Mouse (Mus musculus) left cerebral cortex, postnatal 10 days (tissue): ENCODE results near the gene Cnrip1. TPM values are rescaled to one million over a fixed set of nuclear protein-coding genes. Genes with fewer than 3 reads are reported as not detected.
"Not testable (repeated sequence)": the region's sequence is repeated elsewhere in the genome, so short reads cannot be mapped to it uniquely, and the experiment has no call there.

Experiments used
- DNase-seq, 2 experiments: peaks; one replicate each; pipeline ENCODE4 v3.0.0; 2021 to 2022; ENCODE audit warnings: low spot score in 2 of 2, mixed read lengths in 1 of 2; ENCODE audit errors: extremely low spot score in 1 of 2
- intact Hi-C: fragments of 180-260 bp; cut with DNase I; formaldehyde crosslinking; loops from one replicate; pipeline ENCODE4 v1.15.1; 2025
- total RNA-seq, 2 experiments: library from RNA; stranded (reverse); gene quantifications; 2 replicates each; pipeline ENCODE4 v1.2.3; 2021

Gene Cnrip1
- total RNA-seq, result 100 to 1,000 TPM; 192 to 198 TPM

DNA sequence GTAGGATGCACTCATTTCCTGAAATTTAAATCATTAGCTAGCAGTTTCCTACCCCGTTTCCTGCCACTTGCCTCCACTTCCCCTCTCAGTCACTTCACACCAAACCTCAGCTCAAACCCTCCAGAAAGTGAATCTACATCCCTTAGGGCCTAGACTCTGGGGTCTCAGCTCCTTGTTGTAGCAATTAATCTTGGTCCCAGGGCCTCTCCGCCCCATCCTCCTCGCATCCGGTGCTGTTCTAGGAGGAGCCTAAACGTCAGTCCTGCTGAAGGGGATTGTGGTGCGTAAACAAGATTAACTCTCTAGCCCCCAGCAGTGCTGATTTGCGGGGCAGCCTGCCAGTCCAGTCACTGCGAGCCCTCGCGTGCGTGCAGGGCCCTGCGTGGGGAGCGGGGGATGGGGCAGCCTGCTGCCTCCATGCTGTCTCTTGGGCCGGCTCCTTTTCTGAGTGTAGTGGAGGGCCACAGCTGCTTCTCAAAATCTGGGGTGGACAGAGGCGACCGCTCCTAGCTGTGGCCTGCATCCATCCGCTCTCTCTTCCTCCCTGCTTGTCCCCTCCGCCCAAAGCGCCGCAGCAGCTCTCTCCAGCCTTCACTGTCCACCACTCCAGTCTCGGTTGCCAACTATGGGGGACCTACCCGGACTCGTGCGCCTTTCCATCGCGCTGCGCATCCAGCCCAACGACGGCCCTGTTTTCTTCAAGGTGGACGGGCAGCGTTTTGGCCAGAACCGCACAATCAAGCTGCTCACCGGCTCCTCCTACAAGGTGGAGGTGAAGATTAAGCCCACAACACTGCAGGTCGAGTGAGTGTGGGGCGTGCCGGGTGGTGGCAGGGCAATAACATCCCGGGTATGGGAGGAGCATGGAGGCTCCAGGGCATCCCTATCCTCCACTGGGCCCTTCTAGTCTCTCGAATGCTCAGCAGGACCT lies at the start of gene Cnrip1, which contains the start of gene Plek:
Gene Cnrip1, plus strand, starts transcription at position 42 of the 931 bp plus-strand sequence.
Gene Plek, minus strand, starts transcription at position 837 of the 931 bp plus-strand sequence.
- intact Hi-C loops, result loop anchor here (5.0 kb wide), 1 partner anchor 80 kb away; no protein-coding TSS in a partner anchor
- DNase-seq, result peak; percentile 89 to 93

DNA sequence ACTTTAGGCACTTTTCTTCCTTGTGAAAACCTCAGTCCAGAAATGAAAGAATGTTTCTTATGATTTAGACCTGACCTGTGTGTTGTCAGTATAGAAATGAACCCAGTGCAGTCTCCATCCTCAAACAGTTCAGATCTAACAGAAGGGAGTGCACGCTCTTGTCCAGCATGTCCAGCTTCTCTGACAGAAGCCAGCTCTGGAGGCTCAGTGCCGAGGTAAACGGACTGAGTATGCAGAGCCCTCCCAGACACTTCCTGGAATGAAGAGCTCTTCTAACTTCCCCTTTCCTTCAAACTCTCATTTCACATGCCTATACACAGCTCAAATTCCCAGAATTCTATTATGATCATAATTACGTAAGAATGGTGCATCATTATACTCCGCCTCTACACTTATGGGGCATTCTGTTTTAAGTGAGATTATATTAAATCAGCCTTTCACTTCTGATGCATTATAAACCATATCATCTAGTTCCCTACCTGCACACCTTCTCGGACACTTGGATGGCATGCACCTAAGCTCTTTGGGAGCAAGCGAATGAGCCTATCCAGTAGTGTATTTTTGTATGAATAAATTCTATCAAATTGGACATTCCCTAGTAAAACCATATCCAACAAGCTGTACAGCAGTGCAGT lies 48.5 kb upstream of the Cnrip1 start:
- intact Hi-C loops, result no loop called here
- no peak for DNase-seq

DNA sequence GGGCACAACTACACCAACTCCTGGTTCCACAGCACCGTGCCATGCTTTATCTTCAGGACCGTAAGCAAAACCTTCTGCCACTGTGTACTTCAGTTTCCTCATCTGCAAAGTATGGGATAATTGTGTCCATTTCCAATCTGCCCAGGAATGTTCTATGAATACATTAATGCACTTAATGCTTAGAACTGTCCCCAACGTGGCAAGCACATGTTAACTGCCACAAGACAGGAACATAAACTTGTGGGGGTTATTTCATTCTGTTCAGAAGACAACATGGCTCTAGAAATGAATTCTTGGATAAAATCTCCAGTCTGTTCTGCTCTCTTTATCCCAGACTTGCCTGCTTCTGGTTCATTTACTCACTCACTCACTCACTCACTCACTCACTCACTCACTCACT lies 47.6 kb upstream of the Cnrip1 start:
- no peak for DNase-seq
- intact Hi-C loops, result no loop called here

DNA sequence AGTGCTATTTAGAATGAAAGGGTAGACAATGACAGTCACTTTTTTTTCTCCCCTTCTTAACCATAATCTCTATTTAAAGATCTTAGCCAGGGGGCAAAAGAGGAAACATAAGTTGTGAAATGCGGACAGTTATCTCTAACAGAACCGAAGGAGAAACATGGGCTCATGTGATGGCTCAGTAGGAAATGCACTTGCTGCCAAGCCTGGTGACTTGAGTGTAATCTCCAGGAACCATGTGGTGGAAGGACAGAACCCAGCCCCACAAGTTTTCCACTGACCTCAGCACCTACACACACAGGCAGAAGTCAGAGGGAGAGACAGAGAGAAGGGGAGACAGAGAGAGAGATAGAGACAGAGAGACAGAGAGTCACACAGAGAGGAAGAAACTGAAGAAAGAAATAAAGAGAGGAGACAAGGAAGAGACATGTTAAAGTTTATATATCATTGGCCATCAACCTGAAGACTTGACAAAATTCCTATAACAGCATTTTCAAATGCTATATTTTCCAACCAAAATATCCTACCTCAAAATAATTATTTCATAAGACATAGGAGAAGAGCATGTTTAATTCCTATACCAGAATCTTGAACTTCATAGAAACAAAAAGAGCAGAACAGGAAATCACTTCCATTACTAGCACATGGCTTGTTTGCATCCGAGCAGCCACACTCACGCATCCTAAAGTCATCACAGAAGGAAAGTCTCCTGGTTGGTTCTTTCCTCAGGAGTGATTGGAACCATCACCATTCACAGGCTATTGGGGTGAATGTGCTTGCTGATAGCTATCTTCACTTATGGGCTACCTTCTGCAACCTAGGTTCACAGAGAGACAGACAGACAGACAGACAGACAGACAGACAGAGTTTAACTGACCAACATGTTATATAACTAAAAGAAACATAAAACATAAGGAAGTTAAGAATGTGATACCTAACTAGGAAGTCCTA lies 46.2 kb upstream of the Cnrip1 start:
- DNase-seq, result peak in 1 of 2 experiments; percentile 10
- intact Hi-C loops, result no loop called here

DNA sequence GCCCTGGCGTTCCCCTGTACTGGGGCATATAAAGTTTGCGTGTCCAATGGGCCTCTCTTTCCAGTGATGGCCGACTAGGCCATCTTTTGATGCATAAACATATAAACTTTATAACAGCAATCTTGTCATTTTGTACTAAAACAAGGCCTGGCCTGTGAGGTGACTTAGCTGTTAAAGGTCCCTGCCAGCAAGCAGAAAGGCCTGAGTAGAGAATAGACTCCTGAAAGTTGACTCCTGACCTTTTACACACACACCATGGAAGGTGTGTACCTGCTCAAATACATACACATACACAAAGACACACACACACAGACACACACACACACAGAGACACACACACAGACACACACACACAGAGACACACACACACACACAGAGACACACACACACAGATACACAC lies 44.9 kb upstream of the Cnrip1 start:
- intact Hi-C loops, DNase-seq: not testable (repeated sequence)

DNA sequence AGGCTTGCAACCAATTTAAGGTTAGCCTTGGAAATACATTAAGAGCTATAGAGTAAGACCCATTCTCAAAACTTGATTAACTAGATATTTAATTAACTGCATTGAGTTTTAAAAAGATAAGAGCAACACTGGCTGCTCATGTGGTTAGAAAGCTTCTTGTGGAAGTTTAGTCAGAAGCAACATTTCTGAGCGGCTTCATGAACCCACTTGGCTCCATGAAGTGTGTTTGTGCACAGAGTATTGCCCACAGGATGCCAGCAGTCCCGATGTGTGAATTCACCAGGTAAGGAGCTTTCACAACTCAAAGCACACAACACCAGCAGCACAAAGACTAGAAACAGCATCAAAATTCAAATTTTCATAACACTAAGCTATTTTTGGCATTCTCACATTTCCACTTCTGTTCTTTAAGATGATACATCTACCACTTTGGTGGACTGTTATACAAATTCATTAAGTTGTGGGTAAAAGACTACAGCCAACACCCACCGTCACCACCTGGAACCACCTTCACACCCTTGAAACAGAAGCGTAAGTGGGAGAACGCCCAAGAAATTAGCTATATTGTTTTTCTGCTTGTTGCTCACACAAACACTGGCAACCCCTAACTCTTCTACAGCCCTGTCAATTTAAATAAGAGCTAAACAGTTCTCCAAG lies 43.7 kb upstream of the Cnrip1 start:
- intact Hi-C loops, result no loop called here
- no peak for DNase-seq

DNA sequence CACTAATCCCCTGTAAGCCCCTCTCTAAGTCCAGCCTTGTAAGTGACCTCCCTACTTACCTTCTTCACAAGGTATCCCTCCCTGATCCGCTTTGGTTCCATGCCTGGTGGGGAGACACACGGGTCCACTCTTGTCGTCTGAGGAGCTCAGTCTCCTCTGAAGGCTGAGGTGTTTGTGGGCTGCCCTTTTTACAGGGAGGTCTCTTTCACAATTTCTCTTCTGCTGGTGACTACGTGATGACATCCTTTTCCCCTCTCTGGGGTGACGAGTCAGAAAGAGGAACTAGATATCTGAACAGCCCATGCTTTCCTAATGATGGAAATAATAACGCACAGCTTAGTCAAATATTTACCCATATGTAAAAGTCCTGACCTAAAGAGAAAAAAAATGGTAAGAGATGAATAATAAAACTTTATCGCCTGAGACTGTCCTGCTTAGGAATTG lies 42.9 kb upstream of the Cnrip1 start:
- DNase-seq, result no peak
- intact Hi-C loops, result no loop called here

DNA sequence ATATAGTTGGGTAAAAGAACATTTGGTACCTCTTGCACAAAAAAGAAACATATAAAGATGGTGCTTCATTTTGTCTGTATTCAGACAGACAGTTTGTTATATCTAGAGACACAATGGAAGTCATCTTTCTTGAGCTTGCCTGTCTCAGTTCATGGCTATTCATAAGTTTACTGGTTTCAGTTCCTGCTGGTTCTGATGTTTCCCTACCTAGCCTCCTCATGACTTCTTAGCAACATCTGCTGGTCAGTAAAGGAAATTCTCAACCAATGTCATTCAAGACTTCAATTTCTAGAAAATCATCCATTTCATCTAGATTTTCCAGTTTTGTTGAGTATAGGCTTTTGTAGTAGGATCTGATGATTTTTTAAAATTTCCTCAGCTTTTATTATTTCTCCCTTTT lies 38.4 kb upstream of the Cnrip1 start:
- DNase-seq, result no peak
- intact Hi-C loops, result no loop called here

DNA sequence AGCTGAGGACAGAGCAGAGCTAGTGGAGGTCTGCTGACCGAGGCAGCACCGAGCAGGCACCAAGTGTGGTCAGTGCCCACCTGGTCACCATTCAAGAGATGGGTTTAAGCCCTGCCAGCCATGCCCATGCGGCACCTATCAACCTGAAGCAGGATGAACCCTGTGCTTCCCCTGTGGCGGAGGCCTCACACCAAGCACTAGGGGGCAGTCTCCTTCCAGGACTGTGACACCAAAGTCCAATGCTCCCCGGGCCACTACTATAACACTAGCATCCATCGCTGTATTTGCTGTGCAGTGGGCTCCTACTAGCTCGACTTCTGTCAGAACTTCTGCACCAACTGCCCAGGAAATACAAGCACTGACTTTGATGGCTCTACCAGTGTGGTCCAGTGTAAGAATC lies 32.1 kb upstream of the Cnrip1 start:
- no peak for DNase-seq
- intact Hi-C loops, result no loop called here

DNA sequence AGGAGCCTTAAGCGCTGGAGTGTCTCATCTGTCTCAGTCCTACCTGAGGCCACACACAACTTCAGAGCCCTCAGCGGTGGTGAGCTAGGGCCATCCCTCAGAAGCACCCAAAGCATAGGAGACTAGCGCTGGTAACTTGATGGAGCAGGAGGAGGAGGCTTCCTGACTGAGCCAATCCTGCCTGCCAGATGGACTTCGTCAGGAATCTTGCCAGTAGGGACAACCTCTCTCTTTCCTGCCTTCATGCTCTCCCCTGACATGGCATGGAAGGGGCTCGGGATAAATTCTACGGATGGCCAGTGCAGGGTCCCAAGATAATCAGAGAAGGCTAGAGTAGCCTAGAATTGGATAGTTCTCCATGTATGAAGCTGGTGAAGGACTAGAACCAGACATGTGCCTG lies 28.2 kb upstream of the Cnrip1 start:
- intact Hi-C loops, result no loop called here
- DNase-seq, result no peak

DNA sequence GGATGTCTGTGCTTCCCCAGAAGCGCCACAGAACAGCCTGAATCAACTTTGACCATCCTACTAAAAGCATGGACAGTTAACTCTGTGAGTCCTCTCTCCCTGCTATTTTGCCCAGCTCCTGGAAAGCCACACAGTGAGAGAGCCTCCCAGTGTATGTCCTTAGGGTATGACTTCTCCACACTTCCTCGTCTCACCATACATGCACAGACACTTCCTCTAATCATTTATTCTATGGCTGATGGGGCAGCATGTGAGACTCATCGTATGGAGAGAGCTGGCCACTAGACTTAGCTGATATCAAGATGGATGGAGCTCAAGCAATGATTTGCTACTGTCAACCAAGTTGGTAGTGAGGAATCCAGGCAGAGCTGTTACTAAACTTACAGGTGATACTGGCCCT lies 27.4 kb upstream of the Cnrip1 start:
- intact Hi-C loops, result no loop called here
- DNase-seq, result no peak

DNA sequence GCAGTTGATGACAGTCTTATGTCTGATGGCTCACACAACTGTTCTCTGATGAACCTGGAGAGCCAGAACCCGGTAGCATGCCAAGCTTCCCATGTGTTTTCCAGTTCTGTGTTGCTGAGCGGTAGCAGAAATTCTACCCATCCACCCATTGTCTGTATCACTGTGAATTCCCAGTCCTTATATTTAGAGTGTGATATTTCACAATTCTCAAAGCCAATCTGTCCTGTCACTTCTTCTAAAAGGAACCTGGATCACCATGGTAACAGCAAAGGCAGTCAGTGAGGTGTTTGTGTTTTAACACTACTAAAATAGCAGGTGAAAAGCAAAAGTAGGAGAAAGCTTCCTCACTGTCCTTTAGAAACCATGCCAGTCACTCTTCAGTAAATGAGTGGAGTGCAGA lies 5.6 kb upstream of the Cnrip1 start:
- intact Hi-C loops, result no loop called here
- DNase-seq, result peak in 1 of 2 experiments; percentile 57

DNA sequence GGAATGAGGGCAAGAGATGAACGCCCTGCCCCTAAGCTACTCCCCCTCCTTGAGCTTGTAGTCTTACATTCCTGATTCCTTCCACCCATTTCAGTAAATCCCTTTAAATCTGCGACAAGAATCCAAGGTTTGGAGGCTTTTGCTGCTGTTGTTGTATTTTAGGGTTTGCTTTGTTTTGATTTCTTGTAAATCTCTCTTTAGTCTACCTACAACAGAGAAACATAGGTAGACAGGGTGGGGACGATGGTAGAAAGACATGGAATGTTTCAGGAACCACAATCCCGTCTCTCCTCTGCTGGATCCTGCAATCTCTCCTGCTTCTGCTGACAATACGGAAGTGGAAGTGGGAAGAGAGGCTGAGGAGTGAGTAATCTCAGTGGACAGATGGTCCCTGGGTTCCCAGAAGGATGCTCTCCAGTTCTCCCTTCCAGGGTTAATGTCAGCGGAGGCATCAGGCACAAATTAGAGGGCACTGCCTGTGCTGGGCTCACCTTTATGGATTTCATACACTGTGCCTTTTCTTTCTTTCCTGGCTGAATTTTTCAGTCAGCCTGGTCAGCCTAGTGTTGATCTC lies 1.2 kb downstream of the Cnrip1 start:
- intact Hi-C loops, result loop anchor here (5.0 kb wide), 1 partner anchor 80 kb away; no protein-coding TSS in a partner anchor
- DNase-seq, result no peak

DNA sequence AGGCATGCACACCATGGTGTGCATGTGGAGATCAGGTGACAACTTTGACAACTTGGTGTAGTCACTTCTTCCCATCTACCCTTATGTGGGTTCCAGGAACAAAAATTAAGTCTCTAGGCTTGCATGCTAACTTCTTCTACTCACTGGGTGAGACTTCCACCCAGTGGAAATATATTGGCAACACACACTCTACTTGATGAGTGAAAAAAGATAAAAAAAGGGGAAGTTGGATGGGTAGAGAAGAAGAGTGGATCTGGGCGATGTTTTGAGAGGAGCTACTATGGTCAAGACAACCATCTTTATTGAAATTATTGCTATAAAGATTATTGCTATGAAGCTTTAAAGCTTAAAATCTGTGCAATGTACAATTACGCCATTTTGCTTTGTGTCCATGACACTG lies 18.0 kb downstream of the Cnrip1 start:
- DNase-seq, intact Hi-C loops: not testable (repeated sequence)

DNA sequence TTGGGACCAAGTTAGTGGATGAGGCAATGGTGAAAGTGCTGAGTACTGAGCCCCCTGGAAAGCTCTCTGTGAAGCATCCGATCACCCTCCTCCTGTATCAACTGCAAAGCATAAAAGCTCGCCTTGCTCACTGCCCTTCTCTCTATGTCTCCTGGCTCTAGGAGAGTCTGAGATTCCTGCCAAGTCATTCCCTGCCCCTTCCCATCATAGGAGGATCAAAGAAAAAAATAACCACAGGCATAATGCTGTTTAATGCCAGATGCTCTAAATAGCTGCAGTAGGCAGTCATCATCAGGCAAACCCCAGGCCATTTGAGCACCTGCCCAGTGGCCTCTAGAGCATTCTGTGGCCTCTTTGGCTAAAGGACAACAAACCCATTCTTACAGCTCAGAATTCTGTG lies 24.3 kb downstream of the Cnrip1 start:
- intact Hi-C loops, result no loop called here
- no peak for DNase-seq

DNA sequence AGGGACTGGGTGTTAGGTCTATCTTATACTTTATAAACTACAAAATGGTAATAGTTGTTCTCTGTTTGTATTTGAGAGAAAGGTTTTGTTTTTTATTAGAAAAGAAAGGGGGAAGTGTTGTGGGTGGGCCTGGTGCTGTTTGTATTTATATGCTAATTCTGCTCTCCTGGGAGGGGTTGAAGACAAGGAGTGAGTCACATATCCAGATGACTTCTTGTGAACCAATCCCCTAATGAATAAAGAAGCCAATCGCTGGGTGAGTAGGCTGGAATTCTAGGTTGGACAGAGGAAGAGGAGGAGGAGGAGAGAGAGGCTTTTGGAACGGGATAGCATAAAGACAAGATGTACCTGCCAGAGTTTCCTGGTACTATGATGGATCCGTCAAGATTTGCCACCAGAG lies 30.7 kb downstream of the Cnrip1 start:
- intact Hi-C loops, result loop anchor here (5.0 kb wide), 1 partner anchor 115 kb away; no protein-coding TSS in a partner anchor

DNA sequence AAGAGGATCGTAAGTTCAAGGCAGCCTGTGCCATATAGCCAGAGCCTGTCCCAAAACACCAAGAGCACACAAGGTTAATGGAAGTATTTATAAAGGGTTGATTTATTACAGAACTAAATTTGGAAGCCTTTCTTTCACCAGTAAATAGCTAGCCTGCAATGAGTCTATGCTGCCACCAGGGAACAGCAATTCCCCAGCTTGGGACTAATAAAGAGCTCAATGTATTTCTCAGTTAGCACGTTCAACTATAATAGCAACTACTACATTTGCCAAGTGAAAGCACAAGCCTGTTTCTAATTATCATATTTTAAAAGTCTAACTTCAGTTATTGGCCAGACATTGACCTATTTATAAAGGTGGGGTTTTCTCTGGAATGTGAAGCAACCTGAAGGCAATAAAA lies 31.6 kb downstream of the Cnrip1 start:
- peak in 1 of 2 experiments; percentile 38 for DNase-seq
- intact Hi-C loops, result loop anchor here (5.0 kb wide), 1 partner anchor 114 kb away; no protein-coding TSS in a partner anchor

More for the DNA sequence above, 30.7 kb downstream of the Cnrip1 start:
- DNase-seq, result no peak

DNA sequence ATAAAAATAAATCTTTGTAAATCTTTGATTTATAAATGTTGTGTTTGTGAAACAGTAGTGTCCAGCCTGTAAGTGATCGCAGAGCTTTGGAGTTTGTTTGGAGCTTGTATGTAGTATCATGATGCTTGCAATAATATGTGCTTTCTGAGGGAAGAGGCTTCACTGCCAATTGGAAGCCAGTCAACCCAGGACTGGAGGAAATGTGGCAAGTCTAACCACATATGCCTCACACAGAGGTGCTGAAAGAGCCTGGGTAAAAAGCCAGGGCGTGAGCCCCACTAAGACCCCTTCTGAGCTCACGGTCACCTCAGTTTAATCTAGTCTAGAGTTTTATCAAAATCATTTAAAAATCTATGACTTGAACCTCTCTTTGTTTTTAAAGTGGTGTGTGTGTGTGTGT lies 32.1 kb downstream of the Cnrip1 start:
- intact Hi-C loops, result loop anchor here (5.0 kb wide), 1 partner anchor 114 kb away; no protein-coding TSS in a partner anchor
- no peak for DNase-seq
